Mouse (Mus musculus) hindbrain, embryonic 11.5 days (tissue): ENCODE measurements around the gene Cyp3a59. TPM values are rescaled to one million over a fixed set of nuclear protein-coding genes. Genes with fewer than 3 reads are reported as not detected.
"Not testable (repeated sequence)": the region's sequence is repeated elsewhere in the genome, so short reads cannot be mapped to it uniquely, and the experiment has no call there.

Experiments used
- ATAC-seq: fragments of 200-750 bp; cut with Nextera tagmentation; 2 replicates; pipeline ENCODE4 v1.8.0; 2017; ENCODE audit warnings: mild to moderate bottlenecking, moderate TSS enrichment, moderate library complexity; ENCODE audit not compliant: low FRiP score
- DNase-seq: peaks from one replicate; pipeline ENCODE4 v3.0.0-alpha.2; 2015; ENCODE audit warnings: low spot score
- H3K27ac ChIP-seq: fragments of 300-500 bp; sonication (generic); 2 replicates; pipeline ENCODE4 v1.5.1; 2014; ENCODE audit warnings: mild to moderate bottlenecking, low read depth, low read length
- H3K27me3 ChIP-seq: fragments of 300-500 bp; sonication (generic); 2 replicates; pipeline ENCODE4 v1.6.1; 2014; ENCODE audit warnings: mild to moderate bottlenecking, low read length, moderate library complexity, mixed read lengths; ENCODE audit not compliant: control insufficient read depth, insufficient read depth
- H3K36me3 ChIP-seq: fragments of 300-500 bp; sonication (generic); 2 replicates; pipeline ENCODE4 v1.6.1; 2014; ENCODE audit warnings: mild to moderate bottlenecking, low read length, moderate library complexity, mixed read lengths; ENCODE audit not compliant: control insufficient read depth, insufficient read depth
- H3K4me1 ChIP-seq: fragments of 300-500 bp; sonication (generic); replicated peaks from 2 replicates; pipeline ENCODE4 v1.6.1; 2014; ENCODE audit warnings: low read length, mixed read lengths; ENCODE audit not compliant: control insufficient read depth, insufficient read depth
- H3K4me2 ChIP-seq: fragments of 300-500 bp; sonication (generic); replicated peaks from 2 replicates; pipeline ENCODE4 v1.6.1; 2014; ENCODE audit warnings: mild to moderate bottlenecking, low read depth, low read length
- H3K4me3 ChIP-seq: fragments of 300-500 bp; sonication (generic); 2 replicates; pipeline ENCODE4 v1.5.1; 2014; ENCODE audit warnings: low read depth, low read length
- H3K9ac ChIP-seq: fragments of 300-500 bp; sonication (generic); 2 replicates; pipeline ENCODE4 v1.6.1; 2014; ENCODE audit warnings: low read depth, low read length
- H3K9me3 ChIP-seq: fragments of 300-500 bp; sonication (generic); 2 replicates; pipeline ENCODE4 v1.6.1; 2016; ENCODE audit warnings: low read length; ENCODE audit not compliant: control insufficient read depth
- WGBS: fragments of 180-500 bp; shearing (Covaris S2); extraction: QIAGEN DNeasy Blood & Tissue Kit; methylation state at CpG from one replicate; pipeline ENCODE4 v1.1.7; 2014; 5-methylcytosine and 5-hydroxymethylcytosine counted together
- polyA plus RNA-seq: library from polyadenylated mRNA; unstranded; fragments of >200 nt; fragmentation: Nextera tagmentation; extraction: Ambion mirVana; gene quantifications from 2 replicates; pipeline ENCODE4 v1.2.1, GENCODE M21; 2014

Gene Cyp3a59
- not detected in 2 replicates for polyA plus RNA-seq

DNA sequence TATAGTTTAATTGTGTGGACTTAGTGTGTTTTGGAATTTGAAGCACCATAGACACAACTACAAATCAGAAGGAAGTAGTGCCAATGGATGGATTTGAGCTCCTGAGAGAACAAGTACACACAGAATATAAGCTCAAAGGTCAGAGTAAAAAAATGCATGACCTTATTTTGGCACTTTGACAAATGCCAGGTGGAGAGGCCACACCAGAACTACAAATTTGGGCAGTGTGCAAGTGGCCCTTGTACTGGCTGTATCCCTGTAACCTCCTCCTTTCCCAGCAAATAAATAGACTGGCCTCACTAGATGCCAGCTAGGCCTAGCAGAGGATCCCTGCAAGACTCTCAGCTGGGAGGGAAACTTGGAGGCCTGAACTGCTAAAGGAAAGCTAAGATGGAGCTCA lies at the start of gene Cyp3a59:
Gene Cyp3a59, plus strand, starts transcription at position 313 of the 400 bp plus-strand sequence.
- H3K9me3 ChIP-seq, ATAC-seq, H3K4me2 ChIP-seq, H3K4me1 ChIP-seq, H3K36me3 ChIP-seq, H3K27me3 ChIP-seq, H3K4me3 ChIP-seq, DNase-seq, H3K9ac ChIP-seq, H3K27ac ChIP-seq: not testable (repeated sequence)

- no peaks in the 10 kb centered on the region for H3K36me3 ChIP-seq
- no peak for DNase-seq
- no peak for ATAC-seq
- H3K27ac ChIP-seq: no peak overlapping the region
- H3K9ac ChIP-seq: no peak overlapping the region
- no peaks in the 10 kb centered on the region for H3K27me3 ChIP-seq
- no peaks in the 10 kb centered on the region for H3K9me3 ChIP-seq
- WGBS: 66% methylated on average over 1 of the region's 1 CpGs
- no peak overlapping the region for H3K4me3 ChIP-seq
- no peak overlapping the region for H3K4me2 ChIP-seq
- H3K4me1 ChIP-seq: no peaks in the 10 kb centered on the region
Measured at GRCm38 (mm10) chr5:146070099-146070498, 9.0 kb upstream of the Cyp3a59 start.

GRCm38 (mm10) chr5:146147903-146148302 lies 68.8 kb downstream of the Cyp3a59 start:
- no peak overlapping the region for H3K4me2 ChIP-seq
- no peaks in the 10 kb centered on the region for H3K36me3 ChIP-seq
- no peaks in the 10 kb centered on the region for H3K27me3 ChIP-seq
- H3K9me3 ChIP-seq: no peaks in the 10 kb centered on the region
- DNase-seq (peak; percentile 54), ATAC-seq (no peak)
- H3K4me1 ChIP-seq: no peaks in the 10 kb centered on the region
- WGBS: 41% methylated on average over 2 of the region's 2 CpGs
- H3K27ac ChIP-seq: no peak overlapping the region
- no peak overlapping the region for H3K9ac ChIP-seq
- no peak overlapping the region for H3K4me3 ChIP-seq

GRCm38 (mm10) chr5:146150454-146150853 lies 71.4 kb downstream of the Cyp3a59 start:
- H3K9ac ChIP-seq: no peak overlapping the region
- no peak overlapping the region for H3K4me3 ChIP-seq
- no peaks in the 10 kb centered on the region for H3K36me3 ChIP-seq
- H3K27ac ChIP-seq: no peak overlapping the region
- H3K4me1 ChIP-seq: no peaks in the 10 kb centered on the region
- 87% methylated on average over 3 of the region's 3 CpGs for WGBS
- no peaks in the 10 kb centered on the region for H3K27me3 ChIP-seq
- H3K4me2 ChIP-seq: no peak overlapping the region
- DNase-seq: no peak
- no peak for ATAC-seq
- no peaks in the 10 kb centered on the region for H3K9me3 ChIP-seq

- not testable (repeated sequence) for ATAC-seq, H3K27ac ChIP-seq, H3K9me3 ChIP-seq, H3K27me3 ChIP-seq, H3K4me3 ChIP-seq, DNase-seq, H3K4me1 ChIP-seq, H3K36me3 ChIP-seq, H3K4me2 ChIP-seq, H3K9ac ChIP-seq
- 91% methylated on average over 4 of the region's 4 CpGs for WGBS
Measured at GRCm38 (mm10) chr5:146158326-146158725, 79.3 kb downstream of the Cyp3a59 start.

- not testable (repeated sequence) for H3K36me3 ChIP-seq, H3K4me3 ChIP-seq, H3K9ac ChIP-seq, H3K27ac ChIP-seq, H3K4me2 ChIP-seq, H3K27me3 ChIP-seq, ATAC-seq, DNase-seq, H3K9me3 ChIP-seq, H3K4me1 ChIP-seq
- 97% methylated on average over 3 of the region's 3 CpGs for WGBS
Measured at GRCm38 (mm10) chr5:146160439-146160838, 81.4 kb downstream of the Cyp3a59 start, which contains the start of gene Gm5565. Gm5565 (minus strand) TSS chr5:146160539.

Other genes starting within 250 kb of the Cyp3a59 start
- not detected in 2 replicates for gene Cyp3a11, start 199.3 kb upstream of the Cyp3a59 start, polyA plus RNA-seq
- not detected in 2 replicates for gene Cyp3a25, start 69.6 kb upstream of the Cyp3a59 start, polyA plus RNA-seq
- gene Gm5565, start 81.3 kb downstream of the Cyp3a59 start, polyA plus RNA-seq: not detected in 2 replicates
- gene Gm6309, start 91.5 kb downstream of the Cyp3a59 start, polyA plus RNA-seq: not detected in 2 replicates
- gene 1700001J03Rik, start 106.0 kb downstream of the Cyp3a59 start, polyA plus RNA-seq: not detected in 2 replicates
- 22.1 and 24.1 TPM in 2 replicates for gene Rnf6, start 142.3 kb downstream of the Cyp3a59 start, polyA plus RNA-seq
- 36.9 and 40.5 TPM in 2 replicates for gene Cdk8, start 152.0 kb downstream of the Cyp3a59 start, polyA plus RNA-seq